Mouse (Mus musculus): ENCODE results near the gene Klhdc1. TPM values are rescaled to one million over a fixed set of nuclear protein-coding genes. Genes with fewer than 3 reads are reported as not detected.
A peak's percentile ranks its signal among the peaks of the same experiment; 100 is the strongest.

Gene Klhdc1
- total RNA-seq, 2 experiments from 2014 or later: 17.5 to 18.6 TPM

GRCm38 (mm10) chr12:69292401-69292800 is 51.4 kb downstream of the Klhdc1 start:
- Histone ChIP-seq H3K27ac (no peak overlapping the region), H3K4me3 (no peak overlapping the region)
- DNase-seq (ENCODE audit: low spot score in 2 of 2): no peak
- no peak for TF ChIP-seq CTCF (conservative IDR thresholded peaks at IDR 0.05)

GRCm38 (mm10) chr12:69293815-69294214 is 52.8 kb downstream of the Klhdc1 start:
- no peak for DNase-seq (ENCODE audit: low spot score in 2 of 2)
- Histone ChIP-seq H3K27ac (no peak overlapping the region), H3K4me3 (no peak overlapping the region)
- TF ChIP-seq CTCF (conservative IDR thresholded peaks at IDR 0.05): no peak

GRCm38 (mm10) chr12:69294936-69295335 is 54.0 kb downstream of the Klhdc1 start:
- Histone ChIP-seq H3K27ac (no peak overlapping the region), H3K4me3 (no peak overlapping the region)
- DNase-seq (ENCODE audit: low spot score in 2 of 2): no peak
- TF ChIP-seq CTCF (conservative IDR thresholded peaks at IDR 0.05): no peak

GRCm38 (mm10) chr12:69295651-69296050 is 54.7 kb downstream of the Klhdc1 start:
- TF ChIP-seq CTCF (conservative IDR thresholded peaks at IDR 0.05): no peak
- Histone ChIP-seq H3K4me3 (peak overlapping the region; percentile 96), H3K27ac (peak overlapping the region; percentile 96)
- DNase-seq (ENCODE audit: low spot score in 2 of 2): no peak

- Histone ChIP-seq H3K27ac (peak within 1 kb of the TSS; percentile 96), H3K4me3 (peak within 1 kb of the TSS; percentile 96)
- DNase-seq (ENCODE audit: low spot score in 2 of 2): peak; percentile 86 to 88
- TF ChIP-seq CTCF (conservative IDR thresholded peaks at IDR 0.05): no peak
These were observed 55.8 kb downstream of the Klhdc1 start, which contains the start of gene Klhdc2 for GRCm38 (mm10) chr12:69296511-69297410. TSS of gene Klhdc2 (plus strand) at chr12:69296681.

GRCm38 (mm10) chr12:69297411-69298150 is 56.6 kb downstream of the Klhdc1 start:
- DNase-seq (ENCODE audit: low spot score in 2 of 2): no peak
- no peak for TF ChIP-seq CTCF (conservative IDR thresholded peaks at IDR 0.05)
- peak overlapping the region; percentile 96 for H3K27ac ChIP-seq

GRCm38 (mm10) chr12:69298281-69298680 is 57.3 kb downstream of the Klhdc1 start:
- TF ChIP-seq CTCF (conservative IDR thresholded peaks at IDR 0.05): peak; percentile 24; the same call in 1 of the 2 replicates
- no peak for DNase-seq (ENCODE audit: low spot score in 2 of 2)
- Histone ChIP-seq H3K4me3 (no peak overlapping the region), H3K27ac (no peak overlapping the region)

More at GRCm38 (mm10) chr12:69297411-69298150, 56.6 kb downstream of the Klhdc1 start:
- H3K4me3 ChIP-seq: peak overlapping the region; percentile 96

GRCm38 (mm10) chr12:69299231-69299630 is 58.3 kb downstream of the Klhdc1 start:
- no peak for TF ChIP-seq CTCF (conservative IDR thresholded peaks at IDR 0.05)
- Histone ChIP-seq H3K4me3 (no peak overlapping the region), H3K27ac (no peak overlapping the region; the same call in 1 of the 2 replicates)
- no peak for DNase-seq (ENCODE audit: low spot score in 2 of 2)

GRCm38 (mm10) chr12:69299831-69300230 is 58.9 kb downstream of the Klhdc1 start:
- TF ChIP-seq CTCF (conservative IDR thresholded peaks at IDR 0.05): no peak

GRCm38 (mm10) chr12:69300391-69300790 is 59.4 kb downstream of the Klhdc1 start:
- no peak overlapping the region for H3K27ac ChIP-seq
- H3K4me3 ChIP-seq: no peak overlapping the region
- DNase-seq (ENCODE audit: low spot score in 2 of 2): no peak
- TF ChIP-seq CTCF (conservative IDR thresholded peaks at IDR 0.05): no peak

More at GRCm38 (mm10) chr12:69299831-69300230, 58.9 kb downstream of the Klhdc1 start:
- Histone ChIP-seq H3K27ac (no peak overlapping the region), H3K4me3 (no peak overlapping the region)
- no peak for DNase-seq (ENCODE audit: low spot score in 2 of 2)

- no peak overlapping the region for H3K27ac ChIP-seq
- no peak for DNase-seq (ENCODE audit: low spot score in 2 of 2)
- TF ChIP-seq CTCF (conservative IDR thresholded peaks at IDR 0.05): no peak
- H3K4me3 ChIP-seq: no peak overlapping the region
These were observed 61.2 kb downstream of the Klhdc1 start for GRCm38 (mm10) chr12:69302171-69302570.

GRCm38 (mm10) chr12:69304051-69304450 is 63.1 kb downstream of the Klhdc1 start:
- no peak for DNase-seq (ENCODE audit: low spot score in 2 of 2)
- H3K27ac ChIP-seq: no peak overlapping the region
- no peak overlapping the region for H3K4me3 ChIP-seq
- no peak for TF ChIP-seq CTCF (conservative IDR thresholded peaks at IDR 0.05)

- no peak overlapping the region for H3K4me3 ChIP-seq
- DNase-seq (ENCODE audit: low spot score in 2 of 2): no peak
- TF ChIP-seq CTCF (conservative IDR thresholded peaks at IDR 0.05): no peak
These were observed 65.4 kb downstream of the Klhdc1 start for GRCm38 (mm10) chr12:69306333-69306732.

More at GRCm38 (mm10) chr12:69306333-69306732, 65.4 kb downstream of the Klhdc1 start:
- no peak overlapping the region for H3K27ac ChIP-seq
